Mouse (Mus musculus): ENCODE data around the gene Tmem132c. TPM values are rescaled to one million over a fixed set of nuclear protein-coding genes. Genes with fewer than 3 reads are reported as not detected.
"Not testable (repeated sequence)": the region's sequence is repeated elsewhere in the genome, so short reads cannot be mapped to it uniquely, and the experiment has no call there.

The Tmem132c gene
- polyA plus RNA-seq, 1 experiment from 2014 or later = 0.39 TPM

DNA sequence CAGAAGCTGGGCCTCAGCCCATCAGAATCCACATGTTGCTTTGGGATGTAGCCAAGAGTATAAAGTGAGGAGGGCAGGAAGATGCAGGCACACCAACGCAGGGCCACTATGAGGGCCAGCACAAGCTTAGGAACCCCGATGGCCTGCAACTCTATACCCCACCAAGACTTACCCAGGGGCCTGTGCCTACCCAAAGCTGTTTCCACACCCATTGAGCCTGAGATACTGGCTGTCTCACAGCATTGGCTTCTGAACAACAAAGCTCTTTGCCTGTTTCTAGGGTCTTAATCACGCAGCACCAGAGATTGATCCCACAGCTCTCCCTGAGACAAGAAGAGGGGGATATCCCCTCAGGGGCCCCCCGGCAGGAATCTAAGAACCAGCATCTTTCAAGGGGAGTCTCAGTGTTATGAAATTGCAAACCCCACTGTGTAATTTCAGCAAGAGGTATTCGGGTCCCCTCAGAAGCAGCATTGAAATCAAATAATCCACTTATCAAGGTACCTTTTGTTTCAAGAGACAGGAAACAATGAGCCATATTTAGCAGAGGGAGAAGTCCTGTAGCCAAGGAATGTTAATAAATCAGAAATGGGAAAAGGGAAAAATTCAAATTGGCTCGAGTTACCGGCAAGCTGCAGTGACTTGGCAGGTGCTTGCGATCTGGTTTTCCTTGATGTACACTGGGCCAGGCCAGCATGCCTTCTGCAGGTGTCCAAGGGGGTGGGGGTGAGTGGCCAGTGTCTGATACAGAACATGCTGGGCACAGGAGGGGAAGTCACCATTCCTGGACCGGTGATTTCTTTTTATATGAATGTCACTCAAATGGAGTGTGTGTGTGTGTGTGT is 107.8 kb downstream of the Tmem132c start:
- H3K9ac ChIP-seq (ENCODE audit: low read depth, low read length) = no peak overlapping the region
- no peaks in the 10 kb centered on the region for H3K27me3 ChIP-seq (replicated peaks; ENCODE audit: control insufficient read depth, insufficient read depth, low read length)
- no peak overlapping the region for H3K27ac ChIP-seq (ENCODE audit: low read length)
- H3K4me1 ChIP-seq (ENCODE audit: control insufficient read depth, insufficient read depth, low read length) = no peaks in the 10 kb centered on the region
- H3K4me2 ChIP-seq (ENCODE audit: low read depth, low read length) = no peak overlapping the region
- 59% methylated on average over 9 of the region's 9 CpGs for WGBS
- H3K9me3 ChIP-seq (ENCODE audit: control insufficient read depth, low read length) = no peaks in the 10 kb centered on the region
- ATAC-seq = no peak
- no peak overlapping the region for H3K4me3 ChIP-seq (ENCODE audit: low read length)
- H3K36me3 ChIP-seq (ENCODE audit: control insufficient read depth, insufficient read depth, low read length) = no peaks in the 10 kb centered on the region

GRCm38 (mm10) chr5:127353002-127353401 is 111.4 kb downstream of the Tmem132c start:
- 52% methylated on average over 2 of the region's 2 CpGs for WGBS
- Histone ChIP-seq H3K9me3 (ENCODE audit: control insufficient read depth, low read length) (no peaks in the 10 kb centered on the region), H3K36me3 (ENCODE audit: control insufficient read depth, insufficient read depth, low read length) (no peaks in the 10 kb centered on the region), H3K9ac (ENCODE audit: low read depth, low read length) (no peak overlapping the region), H3K4me2 (ENCODE audit: low read depth, low read length) (no peak overlapping the region), H3K4me3 (ENCODE audit: low read length) (no peak overlapping the region), H3K27me3 (replicated peaks; ENCODE audit: control insufficient read depth, insufficient read depth, low read length) (no peaks in the 10 kb centered on the region), H3K4me1 (ENCODE audit: control insufficient read depth, insufficient read depth, low read length) (no peaks in the 10 kb centered on the region), H3K27ac (ENCODE audit: low read length) (no peak overlapping the region)
- ATAC-seq = no peak

DNA sequence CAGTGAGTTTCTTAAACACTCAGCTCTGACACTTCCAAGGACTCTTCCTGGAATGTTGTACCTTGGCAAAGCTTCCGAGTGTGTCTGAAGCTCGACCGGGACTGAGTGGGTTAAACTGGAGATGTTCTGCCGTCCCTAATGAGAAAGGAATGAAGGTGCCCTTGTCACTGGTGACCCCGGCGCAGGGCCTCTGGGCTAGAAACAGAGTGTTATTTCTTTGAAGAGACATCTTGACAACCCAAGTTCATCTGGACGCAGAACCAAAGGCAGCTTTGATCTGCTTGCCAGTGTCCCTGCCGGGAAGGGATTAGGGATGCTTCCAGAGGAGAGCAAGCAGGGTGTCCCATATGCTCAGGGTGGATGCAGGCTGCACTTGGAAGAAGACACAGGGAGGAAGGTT is 114.2 kb downstream of the Tmem132c start:
- ATAC-seq = no peak
- H3K4me1 ChIP-seq (ENCODE audit: control insufficient read depth, insufficient read depth, low read length) = no peaks in the 10 kb centered on the region
- H3K4me3 ChIP-seq (ENCODE audit: low read length) = no peak overlapping the region
- H3K9me3 ChIP-seq (ENCODE audit: control insufficient read depth, low read length) = no peaks in the 10 kb centered on the region
- 23% methylated on average over 8 of the region's 8 CpGs for WGBS
- H3K27me3 ChIP-seq (replicated peaks; ENCODE audit: control insufficient read depth, insufficient read depth, low read length) = no peaks in the 10 kb centered on the region
- no peak overlapping the region for H3K4me2 ChIP-seq (ENCODE audit: low read depth, low read length)
- H3K9ac ChIP-seq (ENCODE audit: low read depth, low read length) = no peak overlapping the region
- no peak overlapping the region for H3K27ac ChIP-seq (ENCODE audit: low read length)
- no peaks in the 10 kb centered on the region for H3K36me3 ChIP-seq (ENCODE audit: control insufficient read depth, insufficient read depth, low read length)

DNA sequence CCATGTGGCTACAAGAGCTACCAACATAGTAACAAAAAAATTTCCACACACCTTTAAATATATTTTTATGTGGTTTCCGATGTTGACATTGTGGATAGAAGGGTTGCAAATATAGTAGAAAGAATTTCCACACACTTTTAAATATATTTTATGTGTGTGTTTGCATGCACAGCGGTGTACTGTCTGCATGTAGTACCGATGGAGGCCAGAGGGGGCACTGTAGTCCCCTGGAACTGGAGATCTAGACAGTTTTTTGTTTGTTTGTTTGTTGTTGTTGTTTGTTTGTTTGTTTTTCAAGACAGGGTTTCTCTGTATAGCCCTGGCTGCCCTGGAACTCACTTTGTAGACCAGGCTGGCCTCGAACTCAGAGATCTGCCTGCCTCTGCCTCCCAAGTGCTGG is 116.3 kb downstream of the Tmem132c start:
- H3K4me1 ChIP-seq (ENCODE audit: control insufficient read depth, insufficient read depth, low read length); H3K9me3 ChIP-seq (ENCODE audit: control insufficient read depth, low read length); H3K27me3 ChIP-seq (replicated peaks; ENCODE audit: control insufficient read depth, insufficient read depth, low read length); H3K9ac ChIP-seq (ENCODE audit: low read depth, low read length); H3K4me3 ChIP-seq (ENCODE audit: low read length); H3K36me3 ChIP-seq (ENCODE audit: control insufficient read depth, insufficient read depth, low read length); H3K4me2 ChIP-seq (ENCODE audit: low read depth, low read length); ATAC-seq; H3K27ac ChIP-seq (ENCODE audit: low read length): not testable (repeated sequence)
- WGBS = 88% methylated on average over 4 of the region's 4 CpGs

DNA sequence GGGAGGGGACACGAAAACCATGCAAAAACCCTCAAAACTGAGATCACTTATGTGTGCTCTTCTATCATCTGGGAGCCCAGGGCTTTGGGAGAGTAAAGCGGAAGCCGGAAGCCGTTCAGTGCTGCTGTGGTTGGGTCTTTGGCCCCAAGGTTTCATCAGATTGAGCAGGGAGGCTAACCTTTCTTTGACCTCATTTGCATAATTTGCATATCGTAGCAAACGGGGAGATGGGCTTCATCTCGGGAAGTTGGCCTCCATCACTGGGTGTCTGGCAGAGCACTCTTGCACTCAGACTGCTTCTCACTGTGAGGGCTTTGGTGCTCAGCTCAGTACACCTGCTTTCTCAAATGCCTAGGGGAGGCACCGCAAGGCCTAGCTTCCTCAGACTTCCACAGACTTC is 119.5 kb downstream of the Tmem132c start:
- H3K36me3 ChIP-seq (ENCODE audit: control insufficient read depth, insufficient read depth, low read length) = no peaks in the 10 kb centered on the region
- H3K4me3 ChIP-seq (ENCODE audit: low read length) = no peak overlapping the region
- 67% methylated on average over 8 of the region's 8 CpGs for WGBS
- no peak for ATAC-seq
- H3K9ac ChIP-seq (ENCODE audit: low read depth, low read length) = no peak overlapping the region
- H3K4me2 ChIP-seq (ENCODE audit: low read depth, low read length) = no peak overlapping the region
- no peaks in the 10 kb centered on the region for H3K4me1 ChIP-seq (ENCODE audit: control insufficient read depth, insufficient read depth, low read length)
- no peak overlapping the region for H3K27ac ChIP-seq (ENCODE audit: low read length)
- no peaks in the 10 kb centered on the region for H3K27me3 ChIP-seq (replicated peaks; ENCODE audit: control insufficient read depth, insufficient read depth, low read length)
- no peaks in the 10 kb centered on the region for H3K9me3 ChIP-seq (ENCODE audit: control insufficient read depth, low read length)

GRCm38 (mm10) chr5:127365061-127365460 is 123.5 kb downstream of the Tmem132c start:
- no peak overlapping the region for H3K4me2 ChIP-seq (ENCODE audit: low read depth, low read length)
- H3K4me1 ChIP-seq (ENCODE audit: control insufficient read depth, insufficient read depth, low read length) = no peaks in the 10 kb centered on the region
- WGBS = 15% methylated on average over 1 of the region's 1 CpGs
- H3K9me3 ChIP-seq (ENCODE audit: control insufficient read depth, low read length) = no peaks in the 10 kb centered on the region
- H3K27me3 ChIP-seq (replicated peaks; ENCODE audit: control insufficient read depth, insufficient read depth, low read length) = no peaks in the 10 kb centered on the region
- H3K36me3 ChIP-seq (ENCODE audit: control insufficient read depth, insufficient read depth, low read length) = no peaks in the 10 kb centered on the region
- no peak overlapping the region for H3K27ac ChIP-seq (ENCODE audit: low read length)
- ATAC-seq = no peak
- no peak overlapping the region for H3K4me3 ChIP-seq (ENCODE audit: low read length)
- no peak overlapping the region for H3K9ac ChIP-seq (ENCODE audit: low read depth, low read length)

DNA sequence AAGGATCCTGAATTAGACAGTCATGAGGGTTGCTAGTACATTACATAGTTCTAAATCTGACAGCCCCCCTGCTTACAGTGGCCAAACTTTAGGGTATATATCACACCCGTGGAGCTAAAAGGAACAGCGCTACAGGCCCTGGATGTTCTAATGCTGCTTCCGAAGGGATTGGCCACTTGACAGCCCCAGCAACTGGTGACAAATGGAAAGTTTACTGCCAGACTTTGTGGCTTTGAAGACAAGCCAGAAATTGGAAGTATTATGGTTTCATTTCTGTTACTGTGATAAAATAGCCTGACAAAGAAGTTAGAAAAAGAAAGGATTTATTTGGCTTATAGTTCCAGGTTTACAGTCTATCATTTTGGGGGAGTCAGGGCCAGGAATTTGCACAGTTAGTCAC is 126.6 kb downstream of the Tmem132c start:
- Histone ChIP-seq H3K27me3 (replicated peaks; ENCODE audit: control insufficient read depth, insufficient read depth, low read length) (no peaks in the 10 kb centered on the region), H3K27ac (ENCODE audit: low read length) (no peak overlapping the region), H3K36me3 (ENCODE audit: control insufficient read depth, insufficient read depth, low read length) (no peaks in the 10 kb centered on the region), H3K9ac (ENCODE audit: low read depth, low read length) (no peak overlapping the region), H3K4me3 (ENCODE audit: low read length) (no peak overlapping the region), H3K4me2 (ENCODE audit: low read depth, low read length) (no peak overlapping the region), H3K9me3 (ENCODE audit: control insufficient read depth, low read length) (no peaks in the 10 kb centered on the region), H3K4me1 (ENCODE audit: control insufficient read depth, insufficient read depth, low read length) (no peaks in the 10 kb centered on the region)
- no peak for ATAC-seq
- 78% methylated on average over 3 of the region's 3 CpGs for WGBS

DNA sequence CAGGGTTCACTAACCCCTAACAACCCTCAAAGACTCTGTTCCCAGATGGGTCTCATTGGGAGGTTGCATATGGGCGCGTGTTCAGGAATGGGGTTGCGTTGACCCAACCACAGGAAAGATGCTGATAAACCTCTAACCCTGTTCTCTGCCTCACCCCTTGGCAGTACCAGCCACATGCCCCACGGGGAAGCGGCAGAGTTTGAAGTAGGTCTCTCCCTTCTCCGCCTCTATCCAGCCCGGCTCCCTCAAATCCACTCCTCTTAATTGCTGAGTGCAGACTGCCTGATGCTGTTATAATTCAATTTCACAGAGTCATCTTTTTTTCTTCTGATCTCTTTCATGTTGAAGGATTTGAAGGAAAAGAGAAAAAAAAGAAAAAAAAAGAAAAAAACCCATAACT is 128.2 kb downstream of the Tmem132c start:
- Histone ChIP-seq H3K27me3 (replicated peaks; ENCODE audit: control insufficient read depth, insufficient read depth, low read length) (no peaks in the 10 kb centered on the region), H3K4me2 (ENCODE audit: low read depth, low read length) (no peak overlapping the region), H3K4me3 (ENCODE audit: low read length) (no peak overlapping the region), H3K9ac (ENCODE audit: low read depth, low read length) (no peak overlapping the region), H3K36me3 (ENCODE audit: control insufficient read depth, insufficient read depth, low read length) (no peaks in the 10 kb centered on the region), H3K9me3 (ENCODE audit: control insufficient read depth, low read length) (no peaks in the 10 kb centered on the region), H3K27ac (ENCODE audit: low read length) (no peak overlapping the region), H3K4me1 (ENCODE audit: control insufficient read depth, insufficient read depth, low read length) (no peaks in the 10 kb centered on the region)
- ATAC-seq = no peak
- 68% methylated on average over 7 of the region's 7 CpGs for WGBS

- H3K36me3 ChIP-seq (ENCODE audit: control insufficient read depth, insufficient read depth, low read length) = no peaks in the 10 kb centered on the region
- no peaks in the 10 kb centered on the region for H3K4me1 ChIP-seq (ENCODE audit: control insufficient read depth, insufficient read depth, low read length)
- no peak overlapping the region for H3K4me2 ChIP-seq (ENCODE audit: low read depth, low read length)
- no peak overlapping the region; the same call in 1 of the 2 replicates for H3K27ac ChIP-seq (ENCODE audit: low read length)
- H3K27me3 ChIP-seq (replicated peaks; ENCODE audit: control insufficient read depth, insufficient read depth, low read length) = no peaks in the 10 kb centered on the region
- H3K4me3 ChIP-seq (ENCODE audit: low read length) = no peak overlapping the region
- no peaks in the 10 kb centered on the region for H3K9me3 ChIP-seq (ENCODE audit: control insufficient read depth, low read length)
- 19% methylated on average over 3 of the region's 3 CpGs for WGBS
- no peak for ATAC-seq
- H3K9ac ChIP-seq (ENCODE audit: low read depth, low read length) = no peak overlapping the region
Observed at GRCm38 (mm10) chr5:127370503-127370902, 128.9 kb downstream of the Tmem132c start.

- ATAC-seq = no peak
- Histone ChIP-seq H3K4me2 (ENCODE audit: low read depth, low read length) (no peak overlapping the region), H3K27ac (ENCODE audit: low read length) (no peak overlapping the region), H3K36me3 (ENCODE audit: control insufficient read depth, insufficient read depth, low read length) (no peaks in the 10 kb centered on the region), H3K9ac (ENCODE audit: low read depth, low read length) (no peak overlapping the region), H3K4me1 (ENCODE audit: control insufficient read depth, insufficient read depth, low read length) (no peaks in the 10 kb centered on the region), H3K9me3 (ENCODE audit: control insufficient read depth, low read length) (no peaks in the 10 kb centered on the region), H3K4me3 (ENCODE audit: low read length) (no peak overlapping the region), H3K27me3 (replicated peaks; ENCODE audit: control insufficient read depth, insufficient read depth, low read length) (no peaks in the 10 kb centered on the region)
- WGBS = 71% methylated on average over 9 of the region's 9 CpGs
Observed at GRCm38 (mm10) chr5:127374251-127374650, 132.6 kb downstream of the Tmem132c start.

All from intestine, embryonic 16.5 days (tissue).